Mouse (Mus musculus): ENCODE data around the gene Rab17.

GRCm38 (mm10) chr1:91001871-91002539, 32.5 kb upstream of the Rab17 start:
- TF ChIP-seq CTCF (IDR thresholded peaks at IDR 0.05; ENCODE audit: low read depth) = no peak
- no peak for TF ChIP-seq EP300 (IDR thresholded peaks at IDR 0.05; ENCODE audit: low read depth)

All from liver, postnatal 0 days (tissue).